Mouse (Mus musculus) olfactory bulb, adult 2 months (tissue): ENCODE results near the gene Teddm1a.
"Not testable (repeated sequence)": the region's sequence is repeated elsewhere in the genome, so short reads cannot be mapped to it uniquely, and the experiment has no call there.

Experiments
- CTCF ChIP-seq: fragments of 200-500 bp; IDR thresholded peaks from 2 replicates; pipeline ENCODE4 v1.5.1; 2012; ENCODE audit warnings: low read depth, mild to moderate bottlenecking, low read length, moderate library complexity; ENCODE audit not compliant: insufficient read depth
- POLR2A ChIP-seq: fragments of 200-500 bp; IDR thresholded peaks from 2 replicates; pipeline ENCODE4 v1.6.1; 2012; ENCODE audit warnings: mild to moderate bottlenecking, low read depth, low read length, moderate library complexity; ENCODE audit not compliant: insufficient read depth

- not testable (repeated sequence) for TF ChIP-seq POLR2A, CTCF
Measured at GRCm38 (mm10) chr1:153880391-153880790, 11.2 kb upstream of the Teddm1a start.
